Mouse (Mus musculus) hindbrain, embryonic 14.5 days (tissue): ENCODE measurements around the gene Mlana. TPM values are rescaled to one million over a fixed set of nuclear protein-coding genes. Genes with fewer than 3 reads are reported as not detected.

Experiments
- ATAC-seq: fragments of 200-750 bp; cut with Nextera tagmentation; 2 replicates; pipeline ENCODE4 v1.8.0; 2017; ENCODE audit warnings: moderate number of reproducible peaks, mild to moderate bottlenecking, moderate TSS enrichment, moderate library complexity; ENCODE audit not compliant: low FRiP score
- DNase-seq: peaks from one replicate; pipeline ENCODE4 v3.0.0-alpha.2; 2015; ENCODE audit warnings: low spot score
- H3K27ac ChIP-seq: fragments of 300-500 bp; sonication (generic); 2 replicates; pipeline ENCODE4 v1.5.1; 2014; ENCODE audit warnings: mild to moderate bottlenecking, moderate library complexity
- H3K27me3 ChIP-seq: fragments of 300-500 bp; sonication (generic); 2 replicates; pipeline ENCODE4 v1.6.1; 2014; ENCODE audit warnings: mild to moderate bottlenecking, low read length, mixed read lengths; ENCODE audit not compliant: control insufficient read depth, insufficient read depth
- H3K36me3 ChIP-seq: fragments of 300-500 bp; sonication (generic); replicated peaks from 2 replicates; pipeline ENCODE4 v1.6.1; 2014; ENCODE audit not compliant: control insufficient read depth, insufficient read depth
- H3K4me1 ChIP-seq: fragments of 300-500 bp; sonication (generic); replicated peaks from 2 replicates; pipeline ENCODE4 v1.6.1; 2014; ENCODE audit warnings: antibody characterized with exemption, low read length, mixed read lengths; ENCODE audit not compliant: control insufficient read depth, insufficient read depth
- H3K4me2 ChIP-seq: fragments of 300-500 bp; sonication (generic); replicated peaks from 2 replicates; pipeline ENCODE4 v1.6.1; 2014; ENCODE audit warnings: mild to moderate bottlenecking, moderate library complexity
- H3K4me3 ChIP-seq: fragments of 300-500 bp; sonication (generic); replicated peaks from 2 replicates; pipeline ENCODE4 v1.5.1; 2014; ENCODE audit warnings: mild to moderate bottlenecking, low read length
- H3K9ac ChIP-seq: fragments of 300-500 bp; sonication (generic); 2 replicates; pipeline ENCODE4 v1.6.1; 2014
- H3K9me3 ChIP-seq: fragments of 300-500 bp; sonication (generic); 2 replicates; pipeline ENCODE4 v1.6.1; 2016; ENCODE audit warnings: low read length; ENCODE audit not compliant: control insufficient read depth
- WGBS: fragments of 180-500 bp; shearing (Covaris S2); extraction: QIAGEN DNeasy Blood & Tissue Kit; methylation state at CpG from one replicate; pipeline ENCODE4 v1.1.7; 2014; 5-methylcytosine and 5-hydroxymethylcytosine counted together
- polyA plus RNA-seq: library from polyadenylated mRNA; unstranded; fragments of >200 nt; fragmentation: Nextera tagmentation; extraction: Ambion mirVana; gene quantifications from 2 replicates; pipeline ENCODE4 v1.2.1, GENCODE M21; 2014

Mlana gene
- polyA plus RNA-seq, 1 experiment from 2014 or later: not detected

DNA sequence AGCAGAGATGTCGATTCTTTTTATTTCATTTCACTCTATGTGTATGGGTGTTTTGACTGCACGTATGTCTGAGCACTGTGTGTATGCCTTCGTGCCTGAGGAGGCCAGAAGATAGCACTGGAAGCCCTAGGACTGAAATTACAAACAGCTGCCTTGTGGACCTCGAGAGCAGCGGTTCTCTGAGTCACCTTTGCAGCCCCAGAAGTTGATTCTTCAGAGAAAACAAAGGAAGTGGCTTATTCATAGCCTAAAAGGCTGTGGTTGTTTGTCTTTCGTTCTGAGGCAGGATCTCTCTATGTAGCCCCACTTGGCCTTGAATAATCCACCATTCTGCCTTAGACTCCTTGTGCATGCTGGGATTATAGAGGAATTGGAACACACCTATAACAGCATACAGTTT is 37.9 kb upstream of the Mlana start:
- Histone ChIP-seq H3K4me1 (no peaks in the 10 kb centered on the region), H3K4me2 (no peak overlapping the region), H3K36me3 (no peaks in the 10 kb centered on the region), H3K27ac (no peak overlapping the region), H3K4me3 (no peak overlapping the region), H3K9ac (no peak overlapping the region), H3K9me3 (no peaks in the 10 kb centered on the region), H3K27me3 (no peaks in the 10 kb centered on the region)
- DNase-seq: no peak
- ATAC-seq: no peak
- 65% methylated on average over 6 of the region's 6 CpGs for WGBS

- Histone ChIP-seq H3K4me2 (no peak overlapping the region), H3K27me3 (no peaks in the 10 kb centered on the region), H3K27ac (no peak overlapping the region), H3K9ac (no peak overlapping the region), H3K4me3 (no peak overlapping the region), H3K36me3 (no peaks in the 10 kb centered on the region), H3K4me1 (no peaks in the 10 kb centered on the region), H3K9me3 (no peaks in the 10 kb centered on the region)
- DNase-seq (no peak), ATAC-seq (no peak)
- WGBS: 89% methylated on average over 10 of the region's 10 CpGs
Observed at GRCm38 (mm10) chr19:29660835-29661764, 36.5 kb upstream of the Mlana start.

- H3K27me3 ChIP-seq: no peaks in the 10 kb centered on the region
- 81% methylated on average over 6 of the region's 6 CpGs for WGBS
- no peaks in the 10 kb centered on the region for H3K9me3 ChIP-seq
- H3K4me3 ChIP-seq: no peak overlapping the region
- no peak overlapping the region for H3K9ac ChIP-seq
- no peaks in the 10 kb centered on the region for H3K36me3 ChIP-seq
- no peak overlapping the region for H3K4me2 ChIP-seq
- no peak overlapping the region for H3K27ac ChIP-seq
- DNase-seq: no peak
- H3K4me1 ChIP-seq: no peaks in the 10 kb centered on the region
- ATAC-seq: no peak
Observed at GRCm38 (mm10) chr19:29661974-29662580, 35.5 kb upstream of the Mlana start.

DNA sequence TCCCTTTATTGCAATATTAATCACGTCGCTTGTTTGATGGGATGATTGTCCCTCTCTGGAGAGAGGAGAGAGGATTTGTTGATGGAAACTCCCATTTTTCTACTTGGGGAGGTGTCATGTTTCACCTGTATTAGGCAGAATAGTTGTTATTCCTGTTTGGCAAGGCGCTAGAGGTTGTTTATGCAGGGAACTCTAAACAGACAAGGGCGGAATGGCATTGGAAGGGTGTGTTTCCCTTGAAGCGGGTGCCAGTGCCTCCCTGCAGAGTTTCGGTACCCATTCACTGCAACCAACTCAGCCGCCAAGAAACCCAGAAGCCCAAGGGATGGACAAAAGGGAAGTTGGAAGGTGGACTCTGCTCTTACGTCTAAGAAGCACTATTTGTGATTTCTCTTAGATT is 33.8 kb upstream of the Mlana start:
- no peak overlapping the region for H3K4me2 ChIP-seq
- H3K36me3 ChIP-seq: no peaks in the 10 kb centered on the region
- no peak for DNase-seq
- H3K4me3 ChIP-seq: no peak overlapping the region
- no peak for ATAC-seq
- no peak overlapping the region for H3K9ac ChIP-seq
- WGBS: 77% methylated on average over 8 of the region's 8 CpGs
- no peaks in the 10 kb centered on the region for H3K4me1 ChIP-seq
- H3K27ac ChIP-seq: no peak overlapping the region
- H3K27me3 ChIP-seq: no peaks in the 10 kb centered on the region
- H3K9me3 ChIP-seq: no peaks in the 10 kb centered on the region

DNA sequence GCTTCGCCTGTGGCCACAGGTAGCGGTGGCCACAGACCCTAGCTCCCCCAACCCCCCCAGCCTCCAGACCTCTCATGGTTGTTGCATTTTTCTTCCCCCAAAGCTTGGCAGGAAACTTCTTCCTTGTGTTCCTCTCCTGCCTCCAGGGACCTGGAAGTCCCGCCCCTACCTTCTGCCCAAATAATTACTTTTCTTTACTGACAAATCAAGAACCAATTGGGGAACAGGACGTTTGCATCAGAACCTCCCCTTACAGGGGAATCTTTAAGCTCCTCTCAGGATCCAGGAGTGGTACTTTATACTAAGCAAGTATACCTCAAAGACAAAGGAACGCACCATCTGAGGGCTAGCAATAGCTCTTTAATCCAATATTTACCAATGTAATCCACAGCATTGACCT is 32.7 kb upstream of the Mlana start:
- ATAC-seq: no peak
- 84% methylated on average over 5 of the region's 5 CpGs for WGBS
- no peak for DNase-seq

DNA sequence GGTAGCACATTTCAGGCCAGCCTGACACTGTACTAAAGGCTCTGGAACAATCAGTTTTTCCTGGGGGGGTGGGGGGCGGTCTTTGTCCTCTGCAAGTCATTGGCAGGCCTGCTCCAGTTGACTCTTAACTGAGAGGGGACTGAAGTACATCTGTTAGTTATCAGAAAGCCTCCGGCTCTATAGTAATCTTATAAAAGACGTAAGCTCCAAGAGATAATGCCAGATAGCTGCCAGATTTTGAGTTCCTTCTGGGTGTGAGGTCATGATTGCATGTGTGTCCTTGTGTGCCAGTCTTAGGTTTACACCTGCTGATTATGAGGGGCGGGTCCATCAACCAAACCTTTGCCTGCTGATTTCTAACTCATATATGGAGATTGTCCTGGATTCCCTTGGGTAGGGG is 31.5 kb upstream of the Mlana start:
- WGBS: 86% methylated on average over 4 of the region's 4 CpGs
- Histone ChIP-seq H3K27me3 (no peaks in the 10 kb centered on the region), H3K4me3 (no peak overlapping the region), H3K9me3 (no peaks in the 10 kb centered on the region), H3K36me3 (no peaks in the 10 kb centered on the region), H3K4me2 (no peak overlapping the region), H3K9ac (no peak overlapping the region), H3K27ac (no peak overlapping the region), H3K4me1 (no peaks in the 10 kb centered on the region)
- DNase-seq: no peak
- ATAC-seq: no peak

More for the DNA sequence above, 32.7 kb upstream of the Mlana start:
- H3K9ac ChIP-seq: no peak overlapping the region
- no peak overlapping the region for H3K27ac ChIP-seq
- H3K9me3 ChIP-seq: no peaks in the 10 kb centered on the region
- H3K4me2 ChIP-seq: no peak overlapping the region
- no peaks in the 10 kb centered on the region for H3K27me3 ChIP-seq
- no peaks in the 10 kb centered on the region for H3K4me1 ChIP-seq
- no peaks in the 10 kb centered on the region for H3K36me3 ChIP-seq
- H3K4me3 ChIP-seq: no peak overlapping the region

GRCm38 (mm10) chr19:29666965-29667594 is 30.5 kb upstream of the Mlana start:
- no peaks in the 10 kb centered on the region for H3K27me3 ChIP-seq
- H3K4me1 ChIP-seq: no peaks in the 10 kb centered on the region
- H3K9ac ChIP-seq: no peak overlapping the region
- H3K36me3 ChIP-seq: no peaks in the 10 kb centered on the region
- no peaks in the 10 kb centered on the region for H3K9me3 ChIP-seq
- DNase-seq (no peak), ATAC-seq (no peak)
- H3K4me3 ChIP-seq: no peak overlapping the region
- no peak overlapping the region for H3K27ac ChIP-seq
- WGBS: 88% methylated on average over 5 of the region's 5 CpGs
- no peak overlapping the region for H3K4me2 ChIP-seq

GRCm38 (mm10) chr19:29668135-29668534 is 29.5 kb upstream of the Mlana start:
- Histone ChIP-seq H3K9me3 (no peaks in the 10 kb centered on the region), H3K27ac (no peak overlapping the region), H3K4me1 (no peaks in the 10 kb centered on the region), H3K4me3 (no peak overlapping the region), H3K4me2 (no peak overlapping the region), H3K9ac (no peak overlapping the region), H3K36me3 (no peaks in the 10 kb centered on the region), H3K27me3 (no peaks in the 10 kb centered on the region)
- ATAC-seq (no peak), DNase-seq (no peak)
- WGBS: 93% methylated on average over 7 of the region's 7 CpGs

DNA sequence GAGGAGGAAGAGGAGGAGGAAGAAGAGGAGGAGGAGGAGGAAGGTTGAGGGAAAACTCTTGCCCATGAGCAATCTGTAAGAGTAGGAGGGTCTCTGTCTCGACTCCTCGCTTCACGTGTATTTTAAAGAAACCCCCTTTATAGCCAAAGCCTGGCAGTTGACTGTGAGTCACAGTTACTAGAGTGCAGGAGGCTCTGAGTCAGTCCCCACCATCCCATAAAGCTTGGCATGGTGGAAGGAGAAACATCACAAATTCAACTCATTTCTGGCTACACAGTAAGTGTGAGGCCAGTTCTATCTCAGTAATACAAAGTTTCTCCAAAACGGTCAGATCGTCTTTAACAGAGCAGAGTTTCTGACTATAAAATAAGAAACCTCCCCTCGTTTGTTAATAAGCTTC is 27.4 kb upstream of the Mlana start:
- no peak for ATAC-seq
- Histone ChIP-seq H3K27ac (no peak overlapping the region), H3K4me1 (no peaks in the 10 kb centered on the region), H3K9ac (no peak overlapping the region), H3K4me2 (no peak overlapping the region), H3K4me3 (no peak overlapping the region), H3K27me3 (no peaks in the 10 kb centered on the region), H3K9me3 (no peaks in the 10 kb centered on the region), H3K36me3 (no peaks in the 10 kb centered on the region)
- no peak for DNase-seq
- WGBS: 92% methylated on average over 6 of the region's 6 CpGs
